Mouse (Mus musculus): ENCODE data around the gene Adamts6. TPM values are rescaled to one million over a fixed set of nuclear protein-coding genes. Genes with fewer than 3 reads are reported as not detected.
A peak's percentile ranks its signal among the peaks of the same experiment; 100 is the strongest.

Adamts6 gene
- polyA plus RNA-seq, 1 experiment, result 1.5 TPM

GRCm38 (mm10) chr13:104509561-104510493 is 222.2 kb downstream of the Adamts6 start:
- no peak for DNase-seq
- TF ChIP-seq POLR2A (IDR thresholded peaks at IDR 0.05; ENCODE audit: borderline replicate concordance, extremely low read depth, low read depth, low read length), result no peak
- no peak for TF ChIP-seq CTCF (IDR thresholded peaks at IDR 0.05; ENCODE audit: insufficient read depth, low read length)
- Histone ChIP-seq H3K4me3 (replicated peaks; ENCODE audit: extremely low read depth, low read depth, low read length) (no peak overlapping the region), H3K4me1 (ENCODE audit: control insufficient read depth, insufficient read depth, low read length) (no peaks in the 10 kb centered on the region)
- 76% methylated on average over 26 of the region's 26 CpGs for WGBS

DNA sequence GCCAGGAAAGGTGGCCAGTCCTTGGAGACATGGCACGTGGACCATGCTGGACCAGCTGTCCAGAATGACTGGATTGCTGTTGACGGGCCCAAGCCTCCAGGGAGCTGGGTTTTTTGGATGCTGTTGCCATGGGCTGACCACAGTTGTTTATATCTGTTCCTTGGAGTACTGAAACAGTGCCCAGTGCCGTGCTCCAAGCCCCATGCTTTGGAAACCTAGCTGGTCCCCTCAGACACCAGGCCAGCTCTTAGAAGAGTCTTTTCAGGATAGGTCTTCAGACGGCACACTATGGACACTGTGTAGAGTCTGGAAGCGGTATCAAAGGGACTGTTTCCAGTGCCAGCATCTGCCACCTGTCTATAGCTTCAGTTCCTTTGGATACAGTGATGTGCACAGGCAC is 223.1 kb downstream of the Adamts6 start:
- no peak for DNase-seq

GRCm38 (mm10) chr13:104515054-104515453 is 227.4 kb downstream of the Adamts6 start:
- Histone ChIP-seq H3K4me1 (ENCODE audit: control insufficient read depth, insufficient read depth, low read length) (no peaks in the 10 kb centered on the region; the same call in 1 of the 2 replicates), H3K4me3 (replicated peaks; ENCODE audit: extremely low read depth, low read depth, low read length) (no peak overlapping the region)
- no peak for TF ChIP-seq CTCF (IDR thresholded peaks at IDR 0.05; ENCODE audit: insufficient read depth, low read length)
- TF ChIP-seq POLR2A (IDR thresholded peaks at IDR 0.05; ENCODE audit: borderline replicate concordance, extremely low read depth, low read depth, low read length), result no peak
- WGBS, result 95% methylated on average over 1 of the region's 1 CpGs
- DNase-seq, result no peak

More for the DNA sequence above, 223.1 kb downstream of the Adamts6 start:
- Histone ChIP-seq H3K4me3 (replicated peaks; ENCODE audit: extremely low read depth, low read depth, low read length) (no peak overlapping the region), H3K4me1 (ENCODE audit: control insufficient read depth, insufficient read depth, low read length) (no peaks in the 10 kb centered on the region)
- 76% methylated on average over 5 of the region's 5 CpGs for WGBS
- TF ChIP-seq POLR2A (IDR thresholded peaks at IDR 0.05; ENCODE audit: borderline replicate concordance, extremely low read depth, low read depth, low read length) (no peak), CTCF (IDR thresholded peaks at IDR 0.05; ENCODE audit: insufficient read depth, low read length) (no peak)

DNA sequence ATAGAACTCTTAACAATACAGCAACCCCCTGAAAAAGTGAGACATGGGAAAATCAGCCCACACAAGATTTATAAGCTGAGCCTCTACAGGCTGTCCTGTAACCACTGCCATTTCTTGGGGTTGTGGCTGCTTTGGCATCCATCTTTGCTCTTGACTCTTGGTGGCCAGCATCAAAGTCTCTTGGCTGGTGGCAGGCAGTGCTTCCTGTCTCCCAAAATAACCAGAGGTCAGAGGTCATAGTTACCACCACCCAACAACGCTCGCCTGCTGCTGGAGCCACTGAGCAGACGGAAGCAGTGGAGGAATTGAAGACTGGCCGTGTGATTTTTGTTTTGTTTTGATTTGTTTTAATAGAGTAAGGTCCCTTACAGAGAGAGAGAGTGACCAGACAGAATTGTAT is 228.5 kb downstream of the Adamts6 start:
- H3K4me1 ChIP-seq (ENCODE audit: control insufficient read depth, insufficient read depth, low read length), result no peaks in the 10 kb centered on the region; the same call in 1 of the 2 replicates
- no peak overlapping the region for H3K4me3 ChIP-seq (replicated peaks; ENCODE audit: extremely low read depth, low read depth, low read length)
- DNase-seq, result no peak
- 45% methylated on average over 4 of the region's 4 CpGs for WGBS
- TF ChIP-seq POLR2A (IDR thresholded peaks at IDR 0.05; ENCODE audit: borderline replicate concordance, extremely low read depth, low read depth, low read length) (no peak), CTCF (IDR thresholded peaks at IDR 0.05; ENCODE audit: insufficient read depth, low read length) (no peak)

DNA sequence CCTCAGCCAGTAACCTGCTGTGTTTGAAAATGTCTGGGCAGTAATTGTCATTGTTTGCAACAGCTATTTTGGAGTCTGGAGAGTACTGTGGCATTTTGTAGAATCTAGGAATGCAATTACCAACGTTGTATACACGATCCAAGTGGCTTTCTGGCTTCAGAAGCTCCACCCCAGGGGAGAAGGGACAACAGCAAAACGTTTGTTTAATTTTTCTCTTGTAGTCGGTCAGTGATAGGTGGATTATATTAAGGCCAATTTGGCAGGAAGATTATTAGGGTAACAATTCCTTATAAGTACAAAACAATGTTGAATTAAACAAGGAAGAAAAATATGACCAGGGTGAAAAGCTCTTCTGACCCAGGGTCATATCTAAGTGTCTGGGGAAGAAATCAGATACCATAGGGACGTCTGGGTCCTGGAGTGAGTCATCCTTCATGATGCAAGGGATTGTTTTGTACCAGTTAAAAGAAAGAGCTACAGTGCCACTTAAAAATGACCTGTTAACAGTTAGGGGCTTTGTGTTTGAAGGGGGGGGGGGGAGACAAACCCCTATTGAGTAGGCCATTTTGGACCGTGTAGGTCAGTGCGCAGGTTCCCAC is 229.2 kb downstream of the Adamts6 start:
- 33% methylated on average over 7 of the region's 7 CpGs for WGBS
- no peak overlapping the region for H3K4me3 ChIP-seq (replicated peaks; ENCODE audit: extremely low read depth, low read depth, low read length)
- no peaks in the 10 kb centered on the region; the same call in 1 of the 2 replicates for H3K4me1 ChIP-seq (ENCODE audit: control insufficient read depth, insufficient read depth, low read length)
- no peak for DNase-seq
- TF ChIP-seq CTCF (IDR thresholded peaks at IDR 0.05; ENCODE audit: insufficient read depth, low read length), result no peak
- no peak for TF ChIP-seq POLR2A (IDR thresholded peaks at IDR 0.05; ENCODE audit: borderline replicate concordance, extremely low read depth, low read depth, low read length)

DNA sequence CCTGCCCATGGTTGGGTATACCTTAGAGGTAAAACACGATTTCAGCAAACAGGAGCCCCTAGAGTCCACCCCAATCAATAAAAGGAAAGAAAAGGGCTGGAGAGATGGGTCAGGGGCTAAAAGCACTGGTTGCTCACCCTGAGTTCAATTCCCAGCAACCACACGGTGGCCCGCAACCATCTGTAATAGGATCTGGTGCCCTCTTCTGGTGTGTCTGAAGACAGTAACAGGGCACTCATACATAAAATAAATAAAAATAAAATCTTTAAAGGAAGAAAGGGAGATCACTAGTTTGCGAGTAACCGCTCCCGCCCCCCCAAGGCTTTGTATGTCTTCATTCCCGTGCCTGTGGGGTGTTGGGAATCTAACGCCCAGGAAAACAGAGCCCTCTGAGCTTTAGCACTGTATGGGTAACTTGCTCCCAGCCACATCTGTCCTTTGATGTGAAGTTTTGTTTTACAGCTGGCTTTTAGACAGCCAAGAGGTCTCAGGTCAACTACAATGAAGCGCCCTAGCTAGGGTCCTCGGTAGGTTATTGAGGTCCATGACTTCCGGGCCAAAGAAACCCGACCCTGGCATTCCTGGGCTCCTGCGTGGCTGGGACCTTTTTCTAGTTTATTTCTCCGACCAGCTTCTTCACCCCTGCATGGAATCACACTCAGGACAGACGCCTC is 230.1 kb downstream of the Adamts6 start:
- no peaks in the 10 kb centered on the region; the same call in 1 of the 2 replicates for H3K4me1 ChIP-seq (ENCODE audit: control insufficient read depth, insufficient read depth, low read length)
- TF ChIP-seq CTCF (IDR thresholded peaks at IDR 0.05; ENCODE audit: insufficient read depth, low read length) (no peak), POLR2A (IDR thresholded peaks at IDR 0.05; ENCODE audit: borderline replicate concordance, extremely low read depth, low read depth, low read length) (no peak)
- DNase-seq, result no peak
- WGBS, result 55% methylated on average over 15 of the region's 15 CpGs
- H3K4me3 ChIP-seq (replicated peaks; ENCODE audit: extremely low read depth, low read depth, low read length), result peak overlapping the region; percentile 39

DNA sequence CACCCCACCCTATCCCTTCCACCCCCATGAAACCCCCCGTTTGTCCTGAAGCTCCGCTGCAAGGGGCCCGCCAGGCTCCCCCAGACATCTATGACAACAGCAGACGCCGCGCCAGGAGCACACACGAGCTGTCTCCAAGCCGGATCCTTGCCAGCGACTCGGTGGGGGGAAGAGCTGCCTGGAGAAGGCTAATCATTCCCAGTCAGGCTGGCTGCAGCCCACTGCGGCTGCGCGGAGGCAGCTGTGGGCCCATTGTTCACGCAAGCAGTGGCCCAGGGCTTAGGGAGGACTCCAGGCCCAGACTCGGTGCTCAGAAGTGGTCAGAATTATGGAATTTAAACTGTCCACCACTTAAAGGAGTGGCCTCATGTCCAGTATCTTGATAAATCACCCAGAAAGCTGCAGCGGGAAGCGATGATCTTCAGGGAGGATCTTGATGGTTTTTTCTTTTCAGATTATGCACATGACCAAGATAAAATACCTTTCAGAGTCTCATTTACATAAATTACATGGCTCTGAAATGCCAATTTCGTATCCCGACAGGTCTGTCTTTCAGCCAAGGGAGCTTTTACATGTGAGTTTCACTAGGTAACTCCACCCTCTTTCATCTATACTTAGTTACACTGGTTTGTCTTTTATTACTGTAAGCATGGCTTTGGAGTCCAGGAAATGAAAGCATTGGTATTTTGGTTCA is 230.8 kb downstream of the Adamts6 start:
- peak overlapping the region; percentile 39 for H3K4me3 ChIP-seq (replicated peaks; ENCODE audit: extremely low read depth, low read depth, low read length)
- no peaks in the 10 kb centered on the region; the same call in 1 of the 2 replicates for H3K4me1 ChIP-seq (ENCODE audit: control insufficient read depth, insufficient read depth, low read length)
- TF ChIP-seq CTCF (IDR thresholded peaks at IDR 0.05; ENCODE audit: insufficient read depth, low read length), result no peak
- no peak; the same call in 1 of the 2 replicates for TF ChIP-seq POLR2A (IDR thresholded peaks at IDR 0.05; ENCODE audit: borderline replicate concordance, extremely low read depth, low read depth, low read length)
- peak; percentile 56 for DNase-seq
- 27% methylated on average over 19 of the region's 19 CpGs for WGBS

GRCm38 (mm10) chr13:104519006-104519695 is 231.5 kb downstream of the Adamts6 start:
- 81% methylated on average over 14 of the region's 14 CpGs for WGBS
- no peak for DNase-seq
- Histone ChIP-seq H3K4me1 (ENCODE audit: control insufficient read depth, insufficient read depth, low read length) (no peaks in the 10 kb centered on the region; the same call in 1 of the 2 replicates), H3K4me3 (replicated peaks; ENCODE audit: extremely low read depth, low read depth, low read length) (no peak overlapping the region)
- TF ChIP-seq POLR2A (IDR thresholded peaks at IDR 0.05; ENCODE audit: borderline replicate concordance, extremely low read depth, low read depth, low read length), result no peak
- TF ChIP-seq CTCF (IDR thresholded peaks at IDR 0.05; ENCODE audit: insufficient read depth, low read length), result no peak
